Mouse (Mus musculus) heart, postnatal 0 days (tissue): ENCODE results near the gene Scarb2.

Source experiments
- CTCF ChIP-seq: IDR thresholded peaks from 2 replicates; pipeline ENCODE4 v1.5.1; 2016; ENCODE audit warnings: antibody characterized with exemption, control low read depth, low read depth
- EP300 ChIP-seq: IDR thresholded peaks from 2 replicates; pipeline ENCODE4 v1.6.1; 2016; ENCODE audit warnings: antibody characterized with exemption, low read depth

DNA sequence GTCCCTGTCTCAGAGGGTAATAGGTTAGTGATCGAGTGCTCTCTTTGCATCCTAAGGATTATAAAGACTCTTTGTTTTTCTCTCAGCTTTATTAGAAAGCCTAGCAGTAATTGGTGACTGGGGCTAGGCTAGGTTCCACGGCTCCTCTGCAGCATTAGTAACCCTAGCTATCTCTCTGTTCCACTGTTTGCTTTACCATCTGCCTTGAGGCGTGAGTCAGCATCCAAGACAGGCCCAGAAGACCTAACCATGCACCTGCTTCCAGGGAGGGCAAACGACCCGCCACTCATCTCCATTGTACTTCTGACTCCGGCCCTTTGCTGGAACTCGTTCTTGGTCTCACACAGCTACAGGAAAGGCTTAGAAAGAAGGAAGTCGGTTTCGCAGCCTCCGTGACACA is 112.8 kb downstream of the Scarb2 start:
- TF ChIP-seq EP300 (no peak), CTCF (no peak)
